ENCODE assay signal across 8 mouse cellular contexts in the genomic region with DNA sequence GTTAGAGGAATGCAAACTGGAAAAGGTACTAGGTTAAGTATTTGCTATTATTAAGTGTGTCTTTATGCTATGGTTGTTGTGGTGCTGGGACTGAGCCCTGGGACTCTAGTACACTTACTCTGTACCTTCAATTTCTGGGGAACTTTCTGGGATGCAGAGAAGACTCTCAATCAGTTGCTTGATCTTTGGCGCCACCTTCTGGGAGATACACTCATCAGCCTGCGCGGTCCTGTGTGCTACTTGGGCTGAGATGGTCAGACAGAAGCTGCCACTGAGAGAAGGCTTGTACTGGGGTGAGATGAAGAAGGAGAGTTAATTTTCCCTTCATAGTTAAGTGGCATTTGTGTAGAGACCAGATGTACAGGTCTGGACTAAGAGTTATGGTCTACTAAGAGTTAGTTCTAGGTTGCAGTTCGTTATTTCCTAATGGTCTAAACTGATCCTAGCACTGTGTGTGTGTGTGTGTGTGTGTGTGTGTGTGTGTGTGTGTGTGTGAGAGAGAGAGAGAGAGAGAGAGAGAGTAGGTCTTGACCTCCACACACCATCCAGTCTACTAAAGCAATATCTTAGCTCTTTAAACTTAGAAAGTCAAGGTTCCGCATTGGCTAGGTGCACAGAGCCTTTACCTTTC. TPM values are rescaled to one million over a fixed set of nuclear protein-coding genes. Genes with fewer than 3 reads are reported as not detected.
DNase-seq lines count a peak whose midpoint lies in the region; ATAC-seq lines count a peak whose summit lies in the region.

No protein-coding gene starts in this region.

- peak; percentile 77 for ATAC-seq in common myeloid progenitor, adult 5-6 weeks (replicated peaks; ENCODE audit: low read depth, poor library complexity, severe bottlenecking)
- ATAC-seq in midbrain, embryonic 15.5 days (replicated peaks) = peak; percentile 92

- 35% methylated on average over 5 of the region's 5 CpGs for WGBS in heart, embryonic 10.5 days
- WGBS in midbrain, embryonic 15.5 days = 38% methylated on average over 5 of the region's 5 CpGs

- H3K36me3 ChIP-seq in heart, embryonic 10.5 days = no peaks in the 10 kb centered on the region
- H3K36me3 ChIP-seq in midbrain, embryonic 15.5 days (replicated peaks) = no peaks in the 10 kb centered on the region

- H3K4me1 ChIP-seq in heart, embryonic 10.5 days = no peaks in the 10 kb centered on the region
- H3K4me1 ChIP-seq in midbrain, embryonic 15.5 days = no peaks in the 10 kb centered on the region

- H3K27me3 ChIP-seq in heart, embryonic 10.5 days (ENCODE audit: insufficient read depth, poor library complexity, severe bottlenecking) = peaks cover 19% of the 10 kb centered on the region; the same call in 1 of the 2 replicates
- H3K27me3 ChIP-seq in midbrain, embryonic 15.5 days (replicated peaks) = no peaks in the 10 kb centered on the region

- no peak overlapping the region for H3K4me2 ChIP-seq in midbrain, embryonic 15.5 days

- peak; percentile 65 to 86 for DNase-seq in heart, adult 18-20 months
- no peak for DNase-seq in heart, embryonic 10.5 days (ENCODE audit: low spot score)
- peak; percentile 68 for DNase-seq in gastrocnemius, postnatal 14 days
- peak; percentile 70 for DNase-seq in kidney, adult 18-20 months
- peak; percentile 71 to 80 for DNase-seq in left cerebral cortex, postnatal 36 days (ENCODE audit: low spot score in 2 of 2)
- DNase-seq in spleen, postnatal 36 days (ENCODE audit: low spot score in 2 of 2) = peak; percentile 28 to 49

- H3K9me3 ChIP-seq in heart, embryonic 10.5 days = no peaks in the 10 kb centered on the region
- H3K9me3 ChIP-seq in midbrain, embryonic 15.5 days = no peaks in the 10 kb centered on the region

- intact Hi-C loops in gastrocnemius, postnatal 14 days (cut with DNase I; ENCODE audit: low total_unique reads) = no loop called here
- intact Hi-C loops in left cerebral cortex, postnatal 36 days (cut with DNase I) = loop anchor here (2.0 to 5.0 kb wide), 3 partner anchors 36 to 158 kb away; partner anchors contain the start of genes S100a1 and S100a13

- H3K4me3 ChIP-seq in heart, embryonic 10.5 days = no peak overlapping the region
- no peak overlapping the region for H3K4me3 ChIP-seq in midbrain, embryonic 15.5 days

- H3K27ac ChIP-seq in heart, embryonic 10.5 days = no peak overlapping the region
- no peak overlapping the region for H3K27ac ChIP-seq in midbrain, embryonic 15.5 days

- no peak overlapping the region for H3K9ac ChIP-seq in midbrain, embryonic 15.5 days

RNA-seq across cellular contexts. Expression of gene S100a7a, which starts 0.8 kb away (rescaled TPM):
- total RNA-seq in heart, adult 18-20 months (2021) = under 1 TPM in 1 of 2 experiments, not detected in 1; 0.47 TPM
- not detected in 2 replicates for polyA plus RNA-seq in heart, embryonic 10.5 days (2016; fragmentation: Nextera tagmentation; extraction: Ambion mirVana)
- total RNA-seq in common myeloid progenitor, adult 5-6 weeks (2017) = not detected in 2 replicates
- under 1 TPM in 1 of 2 experiments, not detected in 1; 0.16 TPM for total RNA-seq in gastrocnemius, postnatal 14 days (2021)
- total RNA-seq in left cerebral cortex, postnatal 36 days (2021) = under 1 TPM; 0.57 to 0.59 TPM
- not detected in 2 replicates for polyA plus RNA-seq in midbrain, embryonic 15.5 days (2015; fragmentation: Nextera tagmentation; extraction: Ambion mirVana)

RNA-seq across cellular contexts. Expression of gene S100a8, which starts 15.8 kb away (rescaled TPM):
- not detected for total RNA-seq in heart, adult 18-20 months (2021)
- polyA plus RNA-seq in heart, embryonic 10.5 days (2016; fragmentation: Nextera tagmentation; extraction: Ambion mirVana) = not detected in 2 replicates
- 430 and 433 TPM in 2 replicates for total RNA-seq in common myeloid progenitor, adult 5-6 weeks (2017)
- under 1 TPM in 1 of 2 experiments, not detected in 1; 0.71 TPM for total RNA-seq in gastrocnemius, postnatal 14 days (2021)
- total RNA-seq in left cerebral cortex, postnatal 36 days (2021) = 1 to 10 TPM in 1 of 2 experiments, not detected in 1; 1.5 TPM
- polyA plus RNA-seq in midbrain, embryonic 15.5 days (2015; fragmentation: Nextera tagmentation; extraction: Ambion mirVana) = 1.7 and 14.5 TPM in 2 replicates

RNA-seq across cellular contexts. Expression of gene S100a6, which starts 40.3 kb away (rescaled TPM):
- total RNA-seq in heart, adult 18-20 months (2021) = 10 to 100 TPM; 76.5 to 79.4 TPM
- polyA plus RNA-seq in heart, embryonic 10.5 days (2016; fragmentation: Nextera tagmentation; extraction: Ambion mirVana) = 27.3 and 28.9 TPM in 2 replicates
- total RNA-seq in common myeloid progenitor, adult 5-6 weeks (2017) = 8.0 and 14.7 TPM in 2 replicates
- total RNA-seq in gastrocnemius, postnatal 14 days (2021) = 10 to 100 TPM; 69.9 to 95.9 TPM
- total RNA-seq in left cerebral cortex, postnatal 36 days (2021) = 10 to 100 TPM; 28.7 to 30.9 TPM
- polyA plus RNA-seq in midbrain, embryonic 15.5 days (2015; fragmentation: Nextera tagmentation; extraction: Ambion mirVana) = 18.4 and 25.6 TPM in 2 replicates

RNA-seq across cellular contexts. Expression of gene S100a9, which starts 42.5 kb away (rescaled TPM):
- total RNA-seq in heart, adult 18-20 months (2021) = under 1 TPM in 1 of 2 experiments, not detected in 1; 0.57 TPM
- not detected in 2 replicates for polyA plus RNA-seq in heart, embryonic 10.5 days (2016; fragmentation: Nextera tagmentation; extraction: Ambion mirVana)
- total RNA-seq in common myeloid progenitor, adult 5-6 weeks (2017) = 306 and 341 TPM in 2 replicates
- total RNA-seq in gastrocnemius, postnatal 14 days (2021) = under 1 TPM in 1 of 2 experiments, not detected in 1; 0.76 TPM
- total RNA-seq in left cerebral cortex, postnatal 36 days (2021) = not detected
- polyA plus RNA-seq in midbrain, embryonic 15.5 days (2015; fragmentation: Nextera tagmentation; extraction: Ambion mirVana) = 2.1 and 11.5 TPM in 2 replicates

RNA-seq across cellular contexts. Expression of gene S100a5, which starts 44.7 kb away (rescaled TPM):
- total RNA-seq in heart, adult 18-20 months (2021) = not detected
- not detected in 2 replicates for polyA plus RNA-seq in heart, embryonic 10.5 days (2016; fragmentation: Nextera tagmentation; extraction: Ambion mirVana)
- not detected in 2 replicates for total RNA-seq in common myeloid progenitor, adult 5-6 weeks (2017)
- total RNA-seq in gastrocnemius, postnatal 14 days (2021) = not detected
- total RNA-seq in left cerebral cortex, postnatal 36 days (2021) = not detected
- not detected in 2 replicates for polyA plus RNA-seq in midbrain, embryonic 15.5 days (2015; fragmentation: Nextera tagmentation; extraction: Ambion mirVana)

Comparison
In these comparisons a context has a peak if more than half of its experiments do, and no peak if none do; other contexts are left out.
1. RNA of gene S100a8, which starts 15.8 kb away (total RNA-seq): 430 to 433 TPM in common myeloid progenitor, adult 5-6 weeks; 1.5 TPM in left cerebral cortex, postnatal 36 days, 0.71 TPM in gastrocnemius, postnatal 14 days and not detected in heart, adult 18-20 months; every median in the first group is over 100 times any median in the second.